Mouse (Mus musculus) spleen, adult 2 months (tissue): ENCODE measurements at regions not wholly inside any gene's neighbourhood (a gene's known extent, or its start where the extent isn't known, plus 50 kb on each side); places are given as distances from the start of the nearest gene placed in this dataset.

Experiments
- DNase-seq, 2 experiments: peaks; one replicate each; pipeline versions ENCODE4 v3.0.0 to v3.0.0-alpha.2; 2012 to 2021; ENCODE audit warnings: low spot score in 2 of 2, low read depth in 1 of 2
- H3K27ac ChIP-seq: fragments of 200-500 bp; 2 replicates; pipeline ENCODE4 v1.5.1; 2012; ENCODE audit warnings: low read length, inconsistent platforms; ENCODE audit not compliant: insufficient read depth
- H3K27me3 ChIP-seq: fragments of 200-500 bp; 2 replicates; pipeline ENCODE4 v1.6.1; 2012; ENCODE audit warnings: mild to moderate bottlenecking, moderate library complexity, low read length, inconsistent platforms; ENCODE audit not compliant: control insufficient read depth, insufficient read depth
- H3K36me3 ChIP-seq: fragments of 200-500 bp; 2 replicates; pipeline ENCODE4 v1.6.1; 2012; ENCODE audit warnings: mild to moderate bottlenecking, low read length, inconsistent platforms; ENCODE audit not compliant: control insufficient read depth, insufficient read depth
- H3K4me1 ChIP-seq: fragments of 200-500 bp; 2 replicates; pipeline ENCODE4 v1.6.1; 2011; ENCODE audit warnings: inconsistent platforms; ENCODE audit not compliant: control insufficient read depth, insufficient read depth, insufficient read length
- H3K4me3 ChIP-seq: fragments of 200-500 bp; 2 replicates; pipeline ENCODE4 v1.5.1; 2011; ENCODE audit warnings: mild to moderate bottlenecking, inconsistent platforms; ENCODE audit not compliant: insufficient read depth, insufficient read length; ENCODE audit errors: extremely low read depth
- CTCF ChIP-seq: fragments of 200-500 bp; IDR thresholded peaks from 2 replicates; pipeline ENCODE4 v1.5.1; 2011; ENCODE audit warnings: mild to moderate bottlenecking, inconsistent platforms; ENCODE audit not compliant: insufficient read depth, insufficient read length, insufficient replicate concordance; ENCODE audit errors: extremely low read depth
- POLR2A ChIP-seq: fragments of 200-500 bp; IDR thresholded peaks from 2 replicates; pipeline ENCODE4 v1.6.1; 2011; ENCODE audit warnings: low read depth, low read length, inconsistent platforms
- WGBS: fragments of 180-500 bp; shearing (Covaris S2); methylation state at CpG from one replicate; pipeline ENCODE4 v1.1.7; 2018; 5-methylcytosine and 5-hydroxymethylcytosine counted together

DNA sequence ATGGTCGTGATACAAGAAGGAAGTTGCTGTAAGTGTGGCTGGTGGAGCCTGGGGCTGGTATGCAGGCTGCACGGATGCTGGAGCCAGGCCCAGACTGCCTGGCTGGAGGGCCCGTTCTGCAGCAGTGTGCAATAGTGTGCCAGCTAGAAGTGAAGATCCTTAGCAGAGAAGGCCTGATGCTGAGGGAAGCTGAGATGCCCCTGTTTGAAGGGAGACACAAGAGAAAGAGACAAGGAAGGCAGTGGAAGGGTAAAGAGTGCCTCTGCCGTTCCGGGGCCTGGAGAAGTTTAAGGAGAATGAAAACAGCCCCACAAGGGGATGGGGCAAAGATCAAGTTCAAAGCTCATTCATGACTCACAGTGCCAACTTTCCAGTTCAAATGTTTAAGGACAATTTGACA lies 354.7 kb upstream of the Mki67 start:
- WGBS: 65% methylated on average over 5 of the region's 5 CpGs
- Histone ChIP-seq H3K27me3 (no peaks in the 10 kb centered on the region), H3K4me1 (no peaks in the 10 kb centered on the region), H3K36me3 (no peaks in the 10 kb centered on the region), H3K27ac (no peak overlapping the region), H3K4me3 (no peak overlapping the region)
- no peak for TF ChIP-seq CTCF
- no peak for TF ChIP-seq POLR2A
- no peak for DNase-seq

DNA sequence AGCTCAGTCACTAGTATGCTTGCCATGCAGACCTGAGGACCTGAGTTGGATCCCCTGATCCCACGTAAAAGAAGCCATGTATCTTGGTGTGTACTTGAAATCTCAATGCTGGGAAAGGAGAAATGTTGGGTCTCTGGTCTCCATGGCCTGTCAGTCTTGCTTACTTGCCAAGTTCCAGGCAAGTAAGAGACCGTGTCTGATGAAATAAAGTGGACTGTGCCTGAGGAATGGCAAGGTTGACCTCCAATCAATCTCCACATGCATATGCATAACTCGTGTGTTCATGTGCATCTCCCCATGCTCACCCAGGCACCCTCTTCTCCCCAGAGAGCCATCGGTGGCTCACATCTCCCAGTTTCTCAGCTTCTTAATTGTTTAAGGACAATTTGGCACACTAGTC lies 355.2 kb upstream of the Mki67 start:
- Histone ChIP-seq H3K27me3 (no peaks in the 10 kb centered on the region), H3K4me3 (no peak overlapping the region), H3K36me3 (no peaks in the 10 kb centered on the region), H3K4me1 (no peaks in the 10 kb centered on the region), H3K27ac (no peak overlapping the region)
- no peak for DNase-seq
- TF ChIP-seq CTCF (no peak), POLR2A (no peak)
- 81% methylated on average over 4 of the region's 4 CpGs for WGBS

DNA sequence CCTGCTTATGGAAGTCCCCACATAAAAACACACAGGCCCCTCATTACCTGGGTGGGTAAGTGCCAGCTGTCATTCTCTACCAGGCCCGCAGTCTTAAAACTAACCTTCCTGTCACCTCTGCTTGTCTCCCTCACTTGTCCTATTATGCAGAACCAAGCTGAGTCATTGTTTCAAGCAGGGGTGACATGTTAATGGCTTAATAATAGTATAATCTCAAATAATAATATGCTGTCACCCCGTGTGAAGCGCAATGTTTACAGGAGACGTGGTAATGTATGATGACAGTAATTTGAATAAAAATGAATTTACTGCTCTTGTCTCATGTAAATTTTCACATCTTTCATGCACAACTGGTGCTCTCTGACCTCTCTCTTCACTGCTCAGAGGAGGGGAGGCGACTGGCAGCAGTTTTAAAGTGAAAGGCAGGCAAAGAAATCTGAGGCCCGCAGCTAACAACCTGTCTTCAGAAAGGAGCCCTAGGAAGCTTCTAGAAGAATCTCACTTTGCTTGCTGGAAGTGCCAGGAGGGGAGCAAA lies 357.2 kb upstream of the Mki67 start:
- 87% methylated on average over 6 of the region's 6 CpGs for WGBS
- H3K4me3 ChIP-seq: no peak overlapping the region
- H3K36me3 ChIP-seq: no peaks in the 10 kb centered on the region
- no peaks in the 10 kb centered on the region for H3K4me1 ChIP-seq
- TF ChIP-seq CTCF: no peak
- no peak for TF ChIP-seq POLR2A
- H3K27ac ChIP-seq: no peak overlapping the region
- no peaks in the 10 kb centered on the region for H3K27me3 ChIP-seq
- no peak for DNase-seq

DNA sequence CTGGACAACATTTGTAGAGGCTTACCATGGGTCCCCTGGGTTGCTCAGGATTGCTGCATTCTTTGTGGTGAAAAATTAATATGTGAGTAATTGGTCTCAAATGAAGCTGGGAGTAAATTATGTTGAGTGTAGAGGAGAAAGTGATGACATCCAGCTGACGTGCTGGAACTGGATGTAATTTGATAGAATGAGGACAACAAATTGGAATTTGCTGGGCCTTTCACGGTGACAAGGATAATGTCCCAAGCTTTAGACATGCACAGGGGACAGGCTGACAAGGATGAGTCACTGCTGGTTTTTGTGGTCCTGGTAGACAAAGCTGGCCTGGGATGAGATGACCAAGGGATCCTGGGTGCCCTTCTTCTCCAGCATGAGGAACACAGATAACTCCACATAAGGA lies 357.9 kb upstream of the Mki67 start:
- Histone ChIP-seq H3K4me3 (no peak overlapping the region), H3K27ac (no peak overlapping the region), H3K4me1 (no peaks in the 10 kb centered on the region), H3K27me3 (no peaks in the 10 kb centered on the region), H3K36me3 (no peaks in the 10 kb centered on the region)
- TF ChIP-seq POLR2A (no peak), CTCF (no peak)
- 92% methylated on average over 2 of the region's 2 CpGs for WGBS
- DNase-seq: no peak

DNA sequence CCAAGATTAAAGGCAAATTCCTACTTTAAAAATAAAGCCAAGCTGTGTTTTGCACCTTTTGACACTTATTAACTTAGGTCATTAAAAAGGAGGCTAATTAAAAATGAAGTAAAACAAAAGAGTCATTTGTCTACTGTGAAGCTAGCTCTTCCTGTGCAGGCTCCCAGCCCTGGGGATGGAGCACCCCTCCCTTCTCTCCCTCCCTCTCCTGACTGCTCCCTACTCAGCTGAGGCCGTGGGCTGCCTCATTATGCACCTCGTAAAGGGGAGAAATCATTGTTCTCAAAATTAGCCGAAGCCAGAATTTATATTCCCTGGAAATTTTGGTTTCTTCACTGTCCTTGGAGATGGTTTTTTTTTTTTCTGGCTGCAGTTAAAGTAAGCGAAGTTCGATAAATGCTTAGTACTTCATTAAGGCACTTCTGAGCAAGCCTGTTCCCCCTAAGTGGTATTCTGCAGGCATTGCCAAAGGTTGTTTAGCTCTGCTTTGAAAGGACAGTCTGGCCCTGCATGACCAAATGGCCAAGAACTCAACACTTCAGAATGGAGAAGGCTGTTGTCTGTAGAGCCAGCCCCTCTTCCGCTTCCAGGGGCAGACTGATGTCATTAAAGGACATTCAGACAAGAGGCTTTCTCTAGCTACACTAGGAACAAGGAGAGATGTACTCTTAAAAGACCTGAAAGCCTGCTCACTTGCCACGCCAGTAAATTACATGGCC lies 365.5 kb upstream of the Mki67 start:
- TF ChIP-seq CTCF (no peak), POLR2A (no peak)
- H3K27me3 ChIP-seq: no peaks in the 10 kb centered on the region
- 63% methylated on average over 7 of the region's 7 CpGs for WGBS
- no peak overlapping the region for H3K27ac ChIP-seq
- no peaks in the 10 kb centered on the region for H3K36me3 ChIP-seq
- no peak for DNase-seq
- H3K4me3 ChIP-seq: no peak overlapping the region
- H3K4me1 ChIP-seq: no peaks in the 10 kb centered on the region

DNA sequence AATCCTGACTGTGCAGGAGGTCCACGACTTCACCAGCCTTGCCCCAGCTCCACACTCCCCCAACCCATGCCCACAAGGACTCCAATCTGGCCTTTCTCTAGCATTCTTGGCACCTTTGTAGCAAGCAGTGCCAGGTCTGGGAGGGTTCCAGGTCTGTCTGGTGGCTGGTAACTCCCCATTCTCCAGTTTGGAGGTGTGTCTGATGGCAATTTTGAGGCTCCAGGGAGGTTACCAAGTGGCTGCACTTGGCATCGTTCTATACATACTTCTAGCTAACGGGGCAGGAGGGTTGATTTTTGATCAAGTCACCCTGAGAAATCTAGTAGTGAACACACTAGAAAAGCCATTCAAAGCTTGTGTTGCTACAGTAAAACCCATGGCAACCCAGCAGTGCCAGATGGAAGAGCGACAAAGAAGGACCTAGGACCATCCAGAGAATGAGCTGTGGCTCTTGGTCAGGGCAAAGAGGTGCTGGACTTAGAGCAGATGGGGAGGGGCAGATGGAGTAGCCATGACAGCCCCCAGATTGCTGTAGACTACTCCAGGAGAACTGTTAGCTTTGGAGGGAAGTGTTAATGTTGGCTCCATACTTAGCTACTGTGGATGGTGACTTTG lies 366.2 kb upstream of the Mki67 start:
- H3K27ac ChIP-seq: no peak overlapping the region
- H3K36me3 ChIP-seq: no peaks in the 10 kb centered on the region
- TF ChIP-seq POLR2A: no peak
- no peak for TF ChIP-seq CTCF
- no peaks in the 10 kb centered on the region for H3K4me1 ChIP-seq
- 85% methylated on average over 4 of the region's 4 CpGs for WGBS
- no peak for DNase-seq
- no peak overlapping the region for H3K4me3 ChIP-seq
- no peaks in the 10 kb centered on the region for H3K27me3 ChIP-seq

DNA sequence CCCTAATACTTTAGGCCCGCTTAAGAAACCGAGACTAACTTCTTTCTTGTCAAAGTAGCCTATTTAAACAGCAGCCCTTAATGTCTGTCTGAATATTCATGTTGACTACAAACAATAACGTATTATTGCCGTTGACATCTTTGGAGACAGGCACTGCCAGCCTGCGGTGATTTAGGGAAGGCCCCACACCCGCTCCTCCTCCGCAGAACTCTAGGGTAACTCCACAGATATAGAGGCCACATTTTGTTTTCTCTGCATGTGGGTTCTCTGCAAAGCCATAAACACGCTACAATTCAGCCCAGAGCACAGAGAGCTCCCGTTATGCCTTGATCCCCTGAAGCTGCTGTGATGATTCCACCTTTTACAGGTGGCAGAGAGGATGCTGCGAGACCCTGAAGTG lies 366.8 kb upstream of the Mki67 start:
- Histone ChIP-seq H3K27ac (no peak overlapping the region), H3K27me3 (no peaks in the 10 kb centered on the region), H3K4me3 (no peak overlapping the region), H3K4me1 (no peaks in the 10 kb centered on the region), H3K36me3 (no peaks in the 10 kb centered on the region)
- TF ChIP-seq CTCF: no peak
- TF ChIP-seq POLR2A: no peak
- WGBS: 87% methylated on average over 10 of the region's 10 CpGs
- no peak for DNase-seq
